Comparison of ENCODE assay signal across 9 mouse cellular contexts in the genomic region with DNA sequence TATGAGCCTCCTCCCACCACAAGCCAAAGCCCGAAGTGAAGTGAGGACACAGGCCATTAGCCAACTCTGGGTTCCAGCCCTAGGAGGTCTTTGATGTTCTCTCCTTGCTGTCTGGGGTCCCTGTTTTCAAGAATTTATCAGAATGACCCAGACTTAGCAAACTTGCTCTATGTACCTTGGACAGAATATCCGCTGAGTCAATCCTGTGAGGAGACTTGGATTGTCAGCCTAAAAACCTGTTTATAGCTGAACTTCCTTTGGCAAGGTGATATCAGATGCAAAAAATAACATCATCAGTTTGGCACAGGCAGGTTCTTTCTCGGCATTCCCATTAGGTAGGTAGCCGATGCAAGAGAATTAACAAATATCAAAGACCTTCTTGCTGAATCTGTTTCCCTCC.
"Had no signal": no experiment of that assay in that cellular context is flagged by ENCODE, and none has a peak within 500 bp of the region (broad histone marks: within the 10 kb centered on the region; RNA-seq: fewer than 3 reads in every experiment).

No protein-coding gene starts in this region.

- H3K9me3 ChIP-seq: limb, embryonic 15.5 days; midbrain, embryonic 13.5 days; stomach, embryonic 15.5 days had no signal

- H3K36me3 ChIP-seq: limb, embryonic 15.5 days; midbrain, embryonic 13.5 days; stomach, embryonic 15.5 days had no signal

- H3K4me3 ChIP-seq: limb, embryonic 15.5 days; midbrain, embryonic 13.5 days; stomach, embryonic 15.5 days had no signal

- H3K4me1 ChIP-seq: limb, embryonic 15.5 days; stomach, embryonic 15.5 days had no signal

- H3K9ac ChIP-seq: limb, embryonic 15.5 days; midbrain, embryonic 13.5 days; stomach, embryonic 15.5 days had no signal

- H3K4me2 ChIP-seq: limb, embryonic 15.5 days; midbrain, embryonic 13.5 days; stomach, embryonic 15.5 days had no signal

- H3K27ac ChIP-seq: limb, embryonic 15.5 days; midbrain, embryonic 13.5 days; stomach, embryonic 15.5 days had no signal

- DNase-seq: layer of hippocampus, postnatal 36 days; lung, adult 2 months; right cerebral cortex, postnatal 14 days; thymus, adult 2 months; thymus, postnatal 36 days had no signal

- ATAC-seq: lung, postnatal 0 days; midbrain, embryonic 13.5 days had no signal

- H3K27me3 ChIP-seq: limb, embryonic 15.5 days; midbrain, embryonic 13.5 days; stomach, embryonic 15.5 days had no signal
